Mouse (Mus musculus): ENCODE measurements around the gene Gm45194. TPM values are rescaled to one million over a fixed set of nuclear protein-coding genes. Genes with fewer than 3 reads are reported as not detected.

Gm45194 gene
- total RNA-seq (2021), result not detected
- long read RNA-seq, experiment 1, result 0 reads
- long read RNA-seq, experiment 2, result 0 reads

- no peak for DNase-seq
- intact Hi-C loops (cut with DNase I), result no loop called here
These were observed at the start of gene Gm45194 for GRCm38 (mm10) chrX:111891089-111891488. TSS of gene Gm45194 (plus strand) at chrX:111891389.

- intact Hi-C loops (cut with DNase I), result no loop called here
- DNase-seq, result no peak
These were observed 35.3 kb upstream of the Gm45194 start for GRCm38 (mm10) chrX:111855878-111856277.

GRCm38 (mm10) chrX:111881251-111881650 is 9.9 kb upstream of the Gm45194 start:
- intact Hi-C loops (cut with DNase I), result no loop called here

GRCm38 (mm10) chrX:111894321-111895050 is 3.3 kb downstream of the Gm45194 start:
- no peak for DNase-seq
- intact Hi-C loops (cut with DNase I), result no loop called here

More at GRCm38 (mm10) chrX:111881251-111881650, 9.9 kb upstream of the Gm45194 start:
- no peak for DNase-seq

GRCm38 (mm10) chrX:111895084-111895779 is 4.0 kb downstream of the Gm45194 start:
- intact Hi-C loops (cut with DNase I), result no loop called here
- DNase-seq, result no peak

GRCm38 (mm10) chrX:111917422-111917821 is 26.2 kb downstream of the Gm45194 start:
- DNase-seq, result no peak
- intact Hi-C loops (cut with DNase I), result loop anchor here (10.0 kb wide), 1 partner anchor 427 kb away; no protein-coding TSS in a partner anchor

GRCm38 (mm10) chrX:111960909-111961308 is 69.7 kb downstream of the Gm45194 start:
- DNase-seq, result no peak
- intact Hi-C loops (cut with DNase I), result no loop called here

GRCm38 (mm10) chrX:111999661-112000060 is 108.5 kb downstream of the Gm45194 start:
- intact Hi-C loops (cut with DNase I), result no loop called here
- DNase-seq, result no peak

- intact Hi-C loops (cut with DNase I), result no loop called here
These were observed 119.5 kb downstream of the Gm45194 start, which contains the start of gene Tex16 for GRCm38 (mm10) chrX:112010707-112011106. TSS of gene Tex16 (plus strand) at chrX:112011007.

GRCm38 (mm10) chrX:112238749-112239148 is 347.6 kb downstream of the Gm45194 start, which contains the start of gene 4933403O08Rik:
TSS of gene 4933403O08Rik (plus strand) at chrX:112239049.
- no peak for DNase-seq
- intact Hi-C loops (cut with DNase I), result no loop called here

More at GRCm38 (mm10) chrX:112010707-112011106, 119.5 kb downstream of the Gm45194 start, which contains the start of gene Tex16:
- no peak for DNase-seq

- intact Hi-C loops (cut with DNase I), result no loop called here
These were observed 351.7 kb downstream of the Gm45194 start for GRCm38 (mm10) chrX:112242916-112243315.

GRCm38 (mm10) chrX:112255513-112255912 is 364.3 kb downstream of the Gm45194 start:
- intact Hi-C loops (cut with DNase I), result no loop called here
- DNase-seq, result no peak

More at GRCm38 (mm10) chrX:112242916-112243315, 351.7 kb downstream of the Gm45194 start:
- DNase-seq, result no peak

- intact Hi-C loops (cut with DNase I), result no loop called here
- DNase-seq, result no peak
These were observed 382.4 kb downstream of the Gm45194 start for GRCm38 (mm10) chrX:112273550-112273949.

Other genes with a start within 250 kb of the Gm45194 start
- gene Hdx, start 194.3 kb upstream of the Gm45194 start, total RNA-seq (2021), result under 1 TPM; 0.05 to 0.15 TPM
- not detected for gene Tex16, start 119.6 kb downstream of the Gm45194 start, total RNA-seq (2021)